Mouse (Mus musculus): ENCODE measurements around the gene Tcf7l2. TPM values are rescaled to one million over a fixed set of nuclear protein-coding genes. Genes with fewer than 3 reads are reported as not detected.

Tcf7l2 gene
- polyA plus RNA-seq, 1 experiment from 2014 or later = 48.9 TPM

GRCm38 (mm10) chr19:55747237-55747925 is 5.8 kb downstream of the Tcf7l2 start:
- 23% methylated on average over 13 of the region's 13 CpGs for WGBS
- Histone ChIP-seq H3K4me3 (ENCODE audit: low read depth, low read length) (no peak overlapping the region), H3K9me3 (ENCODE audit: control insufficient read depth, low read length) (no peaks in the 10 kb centered on the region), H3K27ac (ENCODE audit: low read depth, low read length) (no peak overlapping the region), H3K36me3 (ENCODE audit: control insufficient read depth, insufficient read depth, low read length) (no peaks in the 10 kb centered on the region), H3K4me1 (replicated peaks; ENCODE audit: control insufficient read depth, insufficient read depth, low read length) (peaks cover 34% of the 10 kb centered on the region), H3K4me2 (no peak overlapping the region), H3K9ac (ENCODE audit: low read depth, low read length) (no peak overlapping the region), H3K27me3 (replicated peaks; ENCODE audit: control insufficient read depth, insufficient read depth, low read length) (peaks cover 41% of the 10 kb centered on the region)
- DNase-seq (ENCODE audit: low spot score) (no peak), ATAC-seq (replicated peaks; ENCODE audit: low FRiP score) (no peak)

- H3K36me3 ChIP-seq (ENCODE audit: control insufficient read depth, insufficient read depth, low read length) = no peaks in the 10 kb centered on the region
- H3K27ac ChIP-seq (ENCODE audit: low read depth, low read length) = no peak overlapping the region
- 58% methylated on average over 6 of the region's 6 CpGs for WGBS
- no peak for DNase-seq (ENCODE audit: low spot score)
- no peak overlapping the region for H3K9ac ChIP-seq (ENCODE audit: low read depth, low read length)
- no peak for ATAC-seq (replicated peaks; ENCODE audit: low FRiP score)
- H3K4me3 ChIP-seq (ENCODE audit: low read depth, low read length) = no peak overlapping the region
- H3K27me3 ChIP-seq (replicated peaks; ENCODE audit: control insufficient read depth, insufficient read depth, low read length) = peaks cover 37% of the 10 kb centered on the region
- no peaks in the 10 kb centered on the region for H3K9me3 ChIP-seq (ENCODE audit: control insufficient read depth, low read length)
- H3K4me1 ChIP-seq (replicated peaks; ENCODE audit: control insufficient read depth, insufficient read depth, low read length) = peaks cover 34% of the 10 kb centered on the region
- H3K4me2 ChIP-seq = peak overlapping the region; percentile 43
Measured at GRCm38 (mm10) chr19:55747926-55748291, 6.3 kb downstream of the Tcf7l2 start.

- Histone ChIP-seq H3K9ac (ENCODE audit: low read depth, low read length) (no peak overlapping the region), H3K27ac (ENCODE audit: low read depth, low read length) (no peak overlapping the region), H3K4me1 (replicated peaks; ENCODE audit: control insufficient read depth, insufficient read depth, low read length) (peaks cover 34% of the 10 kb centered on the region), H3K27me3 (replicated peaks; ENCODE audit: control insufficient read depth, insufficient read depth, low read length) (peaks cover 33% of the 10 kb centered on the region), H3K9me3 (ENCODE audit: control insufficient read depth, low read length) (no peaks in the 10 kb centered on the region), H3K4me3 (ENCODE audit: low read depth, low read length) (no peak overlapping the region), H3K4me2 (peak overlapping the region; percentile 43), H3K36me3 (ENCODE audit: control insufficient read depth, insufficient read depth, low read length) (no peaks in the 10 kb centered on the region)
- ATAC-seq (replicated peaks; ENCODE audit: low FRiP score) (peak; percentile 64; the same call in 1 of the 2 replicates), DNase-seq (ENCODE audit: low spot score) (no peak)
- 39% methylated on average over 6 of the region's 6 CpGs for WGBS
Measured at GRCm38 (mm10) chr19:55748801-55749200, 7.2 kb downstream of the Tcf7l2 start.

- Histone ChIP-seq H3K4me3 (ENCODE audit: low read depth, low read length) (no peak overlapping the region), H3K27ac (ENCODE audit: low read depth, low read length) (no peak overlapping the region), H3K27me3 (replicated peaks; ENCODE audit: control insufficient read depth, insufficient read depth, low read length) (peaks cover 27% of the 10 kb centered on the region), H3K4me2 (no peak overlapping the region), H3K9ac (ENCODE audit: low read depth, low read length) (no peak overlapping the region), H3K4me1 (replicated peaks; ENCODE audit: control insufficient read depth, insufficient read depth, low read length) (peaks cover 37% of the 10 kb centered on the region), H3K9me3 (ENCODE audit: control insufficient read depth, low read length) (no peaks in the 10 kb centered on the region), H3K36me3 (ENCODE audit: control insufficient read depth, insufficient read depth, low read length) (no peaks in the 10 kb centered on the region)
- ATAC-seq (replicated peaks; ENCODE audit: low FRiP score) = no peak
- 60% methylated on average over 7 of the region's 7 CpGs for WGBS
- no peak for DNase-seq (ENCODE audit: low spot score)
Measured at GRCm38 (mm10) chr19:55749532-55749931, 7.9 kb downstream of the Tcf7l2 start.

- H3K4me3 ChIP-seq (ENCODE audit: low read depth, low read length) = no peak overlapping the region
- ATAC-seq (replicated peaks; ENCODE audit: low FRiP score) = no peak
- DNase-seq (ENCODE audit: low spot score) = no peak
- H3K9ac ChIP-seq (ENCODE audit: low read depth, low read length) = no peak overlapping the region
- H3K27me3 ChIP-seq (replicated peaks; ENCODE audit: control insufficient read depth, insufficient read depth, low read length) = peaks cover 22% of the 10 kb centered on the region
- H3K4me2 ChIP-seq = no peak overlapping the region
- no peak overlapping the region for H3K27ac ChIP-seq (ENCODE audit: low read depth, low read length)
- 59% methylated on average over 13 of the region's 13 CpGs for WGBS
- H3K36me3 ChIP-seq (ENCODE audit: control insufficient read depth, insufficient read depth, low read length) = no peaks in the 10 kb centered on the region
- no peaks in the 10 kb centered on the region for H3K9me3 ChIP-seq (ENCODE audit: control insufficient read depth, low read length)
- peaks cover 34% of the 10 kb centered on the region for H3K4me1 ChIP-seq (replicated peaks; ENCODE audit: control insufficient read depth, insufficient read depth, low read length)
Measured at GRCm38 (mm10) chr19:55750048-55750447, 8.4 kb downstream of the Tcf7l2 start.

- 72% methylated on average over 7 of the region's 7 CpGs for WGBS
- H3K27me3 ChIP-seq (replicated peaks; ENCODE audit: control insufficient read depth, insufficient read depth, low read length) = peaks cover 18% of the 10 kb centered on the region
- H3K27ac ChIP-seq (ENCODE audit: low read depth, low read length) = no peak overlapping the region
- H3K4me1 ChIP-seq (replicated peaks; ENCODE audit: control insufficient read depth, insufficient read depth, low read length) = peaks cover 30% of the 10 kb centered on the region
- H3K4me3 ChIP-seq (ENCODE audit: low read depth, low read length) = no peak overlapping the region
- H3K9ac ChIP-seq (ENCODE audit: low read depth, low read length) = no peak overlapping the region
- DNase-seq (ENCODE audit: low spot score) (no peak), ATAC-seq (replicated peaks; ENCODE audit: low FRiP score) (no peak)
- H3K9me3 ChIP-seq (ENCODE audit: control insufficient read depth, low read length) = no peaks in the 10 kb centered on the region
- no peaks in the 10 kb centered on the region; the same call in 1 of the 2 replicates for H3K36me3 ChIP-seq (ENCODE audit: control insufficient read depth, insufficient read depth, low read length)
- H3K4me2 ChIP-seq = no peak overlapping the region
Measured at GRCm38 (mm10) chr19:55750465-55750864, 8.8 kb downstream of the Tcf7l2 start.

GRCm38 (mm10) chr19:55752861-55753260 is 11.2 kb downstream of the Tcf7l2 start:
- Histone ChIP-seq H3K27me3 (replicated peaks; ENCODE audit: control insufficient read depth, insufficient read depth, low read length) (peaks cover 3% of the 10 kb centered on the region), H3K4me1 (replicated peaks; ENCODE audit: control insufficient read depth, insufficient read depth, low read length) (peaks cover 23% of the 10 kb centered on the region)
- 79% methylated on average over 8 of the region's 8 CpGs for WGBS

GRCm38 (mm10) chr19:55754303-55754702 is 12.7 kb downstream of the Tcf7l2 start:
- ATAC-seq (replicated peaks; ENCODE audit: low FRiP score) = no peak
- Histone ChIP-seq H3K27ac (ENCODE audit: low read depth, low read length) (no peak overlapping the region; the same call in 1 of the 2 replicates), H3K27me3 (replicated peaks; ENCODE audit: control insufficient read depth, insufficient read depth, low read length) (no peaks in the 10 kb centered on the region; the same call in 1 of the 2 replicates), H3K36me3 (ENCODE audit: control insufficient read depth, insufficient read depth, low read length) (no peaks in the 10 kb centered on the region; the same call in 1 of the 2 replicates), H3K4me3 (ENCODE audit: low read depth, low read length) (no peak overlapping the region), H3K9ac (ENCODE audit: low read depth, low read length) (no peak overlapping the region), H3K4me1 (replicated peaks; ENCODE audit: control insufficient read depth, insufficient read depth, low read length) (peaks cover 14% of the 10 kb centered on the region), H3K9me3 (ENCODE audit: control insufficient read depth, low read length) (no peaks in the 10 kb centered on the region), H3K4me2 (no peak overlapping the region)
- no peak for DNase-seq (ENCODE audit: low spot score)
- 59% methylated on average over 7 of the region's 7 CpGs for WGBS

More at GRCm38 (mm10) chr19:55752861-55753260, 11.2 kb downstream of the Tcf7l2 start:
- ATAC-seq (replicated peaks; ENCODE audit: low FRiP score) (no peak), DNase-seq (ENCODE audit: low spot score) (no peak)
- H3K9me3 ChIP-seq (ENCODE audit: control insufficient read depth, low read length) = no peaks in the 10 kb centered on the region
- H3K27ac ChIP-seq (ENCODE audit: low read depth, low read length) = no peak overlapping the region
- H3K9ac ChIP-seq (ENCODE audit: low read depth, low read length) = no peak overlapping the region
- no peak overlapping the region for H3K4me3 ChIP-seq (ENCODE audit: low read depth, low read length)
- no peak overlapping the region for H3K4me2 ChIP-seq
- H3K36me3 ChIP-seq (ENCODE audit: control insufficient read depth, insufficient read depth, low read length) = no peaks in the 10 kb centered on the region; the same call in 1 of the 2 replicates

- H3K4me3 ChIP-seq (ENCODE audit: low read depth, low read length) = no peak overlapping the region
- H3K27me3 ChIP-seq (replicated peaks; ENCODE audit: control insufficient read depth, insufficient read depth, low read length) = no peaks in the 10 kb centered on the region
- H3K9ac ChIP-seq (ENCODE audit: low read depth, low read length) = no peak overlapping the region
- ATAC-seq (replicated peaks; ENCODE audit: low FRiP score) = no peak
- H3K27ac ChIP-seq (ENCODE audit: low read depth, low read length) = no peak overlapping the region
- 85% methylated on average over 9 of the region's 9 CpGs for WGBS
- no peak overlapping the region for H3K4me2 ChIP-seq
- H3K4me1 ChIP-seq (replicated peaks; ENCODE audit: control insufficient read depth, insufficient read depth, low read length) = peaks cover 8% of the 10 kb centered on the region
- no peaks in the 10 kb centered on the region; the same call in 1 of the 2 replicates for H3K36me3 ChIP-seq (ENCODE audit: control insufficient read depth, insufficient read depth, low read length)
- no peaks in the 10 kb centered on the region for H3K9me3 ChIP-seq (ENCODE audit: control insufficient read depth, low read length)
- DNase-seq (ENCODE audit: low spot score) = no peak
Measured at GRCm38 (mm10) chr19:55755462-55755861, 13.8 kb downstream of the Tcf7l2 start.

Measured in liver, embryonic 11.5 days (tissue).